In the genomic region with DNA sequence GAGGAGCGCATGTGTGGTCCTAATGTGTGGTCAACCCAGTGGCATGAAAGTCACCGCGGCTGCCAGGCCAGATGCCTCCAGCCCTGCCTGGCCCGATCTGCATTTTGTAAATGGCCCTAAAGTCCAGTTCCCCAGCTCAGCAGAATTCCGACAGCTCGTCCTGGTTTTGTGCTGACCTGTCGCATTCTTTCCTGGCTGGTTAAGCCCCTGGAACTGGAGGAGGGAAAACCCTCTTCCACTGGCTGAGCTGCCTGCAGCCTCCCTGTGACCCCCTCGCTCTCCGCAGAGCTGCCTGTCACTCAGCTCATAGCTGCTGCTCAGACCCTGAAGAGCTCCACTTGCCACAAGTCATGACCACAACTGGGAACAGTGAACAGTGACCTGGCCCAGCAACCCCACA, we compare ENCODE assay signal across 12 mouse cellular contexts.
DNase-seq lines count a peak whose midpoint lies in the region; ATAC-seq lines count a peak whose summit lies in the region.
"Had no signal": no experiment of that assay in that cellular context is flagged by ENCODE, and none has a peak within 500 bp of the region (broad histone marks: within the 10 kb centered on the region; RNA-seq: fewer than 3 reads in every experiment).

No protein-coding gene starts in this region.

- H3K4me2 ChIP-seq in kidney, embryonic 16.5 days (replicated peaks; ENCODE audit: low read depth, low read length): no peak overlapping the region
- no peak overlapping the region for H3K4me2 ChIP-seq in limb, embryonic 15.5 days
- H3K4me2 ChIP-seq: neural tube, embryonic 12.5 days had no signal

- H3K9ac ChIP-seq in kidney, embryonic 16.5 days (replicated peaks; ENCODE audit: low read length): no peak overlapping the region
- no peak overlapping the region for H3K9ac ChIP-seq in limb, embryonic 15.5 days
- H3K9ac ChIP-seq: neural tube, embryonic 12.5 days had no signal

- H3K36me3 ChIP-seq in kidney, embryonic 16.5 days (ENCODE audit: insufficient read depth, low read length): no peaks in the 10 kb centered on the region
- H3K36me3 ChIP-seq in limb, embryonic 15.5 days: no peaks in the 10 kb centered on the region
- H3K36me3 ChIP-seq: neural tube, embryonic 12.5 days had no signal

- H3K27ac ChIP-seq in kidney, embryonic 16.5 days (ENCODE audit: low read length): peak overlapping the region; percentile 74
- H3K27ac ChIP-seq in limb, embryonic 15.5 days: no peak overlapping the region
- H3K27ac ChIP-seq: neural tube, embryonic 12.5 days had no signal

- H3K4me1 ChIP-seq in kidney, embryonic 16.5 days (ENCODE audit: insufficient read depth, low read length): peaks cover 32% of the 10 kb centered on the region
- H3K4me1 ChIP-seq in limb, embryonic 15.5 days: peaks cover 24% of the 10 kb centered on the region

- WGBS in kidney, embryonic 16.5 days: 37% methylated on average over 9 of the region's 9 CpGs
- 40% methylated on average over 9 of the region's 9 CpGs for WGBS in limb, embryonic 15.5 days

- peak; percentile 60 for ATAC-seq in kidney, embryonic 16.5 days (ENCODE audit: low FRiP score, low TSS enrichment)
- ATAC-seq in limb, embryonic 15.5 days (ENCODE audit: insufficient number of reproducible peaks, low FRiP score, low TSS enrichment, low read depth): peak; percentile 41; the same call in 1 of the 2 replicates
- ATAC-seq: forebrain, embryonic 16.5 days had no signal

- peak; percentile 15 for DNase-seq in kidney, adult 11 months
- DNase-seq in kidney, adult 18-20 months: no peak
- DNase-seq in embryo, embryonic 11 days: peak; percentile 65
- no peak for DNase-seq in left cerebral cortex, adult 11 months (ENCODE audit: low spot score)
- no peak for DNase-seq in adipocyte (ENCODE audit: low spot score)
- DNase-seq: adrenal gland, adult 2 months; cerebellum, adult 9-11 months; gastrocnemius, postnatal 14 days had no signal

- H3K9me3 ChIP-seq in kidney, embryonic 16.5 days (ENCODE audit: low read length): no peaks in the 10 kb centered on the region
- no peaks in the 10 kb centered on the region for H3K9me3 ChIP-seq in limb, embryonic 15.5 days
- H3K9me3 ChIP-seq: neural tube, embryonic 12.5 days had no signal

- H3K4me3 ChIP-seq in kidney, embryonic 16.5 days (ENCODE audit: low read length): no peak overlapping the region
- no peak overlapping the region for H3K4me3 ChIP-seq in limb, embryonic 15.5 days
- H3K4me3 ChIP-seq: neural tube, embryonic 12.5 days had no signal

- no peaks in the 10 kb centered on the region for H3K27me3 ChIP-seq in kidney, embryonic 16.5 days (ENCODE audit: insufficient read depth, low read length)
- peaks cover 9% of the 10 kb centered on the region; the same call in 1 of the 2 replicates for H3K27me3 ChIP-seq in limb, embryonic 15.5 days
- H3K27me3 ChIP-seq: neural tube, embryonic 12.5 days had no signal

Comparison
In these comparisons a context has a peak if more than half of its experiments do, and no peak if none do; other contexts are left out.
1. DNase-seq: peak in kidney, adult 11 months (single experiment) and embryo, embryonic 11 days (single experiment); none in kidney, adult 18-20 months (single experiment), left cerebral cortex, adult 11 months (single experiment) and adipocyte (single experiment).